Comparison of ENCODE assay signal across 9 mouse cellular contexts in genomic region chr11:117334101-117334500, GRCm38 (mm10).
DNase-seq lines count a peak whose midpoint lies in the region; ATAC-seq and TF ChIP-seq lines count a peak whose summit lies in the region.
"Had no signal": no experiment of that assay in that cellular context is flagged by ENCODE, and none has a peak within 500 bp of the region (broad histone marks: within the 10 kb centered on the region; RNA-seq: fewer than 3 reads in every experiment).

No protein-coding gene starts in this region.

- peak overlapping the region; percentile 85 for H3K4me3 ChIP-seq in E14TG2a.4 (replicated peaks; ENCODE audit: low read length)
- H3K4me3 ChIP-seq in megakaryocyte, embryonic 14.5 days (replicated peaks) = peak overlapping the region; percentile 96
- H3K4me3 ChIP-seq: erythroblast, embryonic 14.5 days had no signal

- ATAC-seq in common myeloid progenitor, adult 5-6 weeks (replicated peaks; ENCODE audit: low read depth, poor library complexity, severe bottlenecking) = peak; percentile 54
- ATAC-seq in inflammation-experienced regulatory T-cells, adult 6 months = peak; percentile 66
- ATAC-seq in erythroid progenitor cell, adult 5-6 weeks (replicated peaks; ENCODE audit: low FRiP score, poor library complexity, severe bottlenecking) = no peak

- no peaks in the 10 kb centered on the region for H3K9me3 ChIP-seq in E14TG2a.4 (ENCODE audit: low read length)
- H3K9me3 ChIP-seq in megakaryocyte, embryonic 14.5 days = no peaks in the 10 kb centered on the region

- H3K4me1 ChIP-seq in E14TG2a.4 (replicated peaks; ENCODE audit: low read depth, low read length) = peaks cover 94% of the 10 kb centered on the region
- peaks cover 98% of the 10 kb centered on the region for H3K4me1 ChIP-seq in megakaryocyte, embryonic 14.5 days

- no peaks in the 10 kb centered on the region for H3K27me3 ChIP-seq in E14TG2a.4 (ENCODE audit: insufficient read depth, low read length)
- H3K27me3 ChIP-seq in megakaryocyte, embryonic 14.5 days (replicated peaks) = no peaks in the 10 kb centered on the region

- peak; percentile 81 for DNase-seq in thymus, postnatal 14 days
- no peak for DNase-seq in adrenal gland, adult 8-10 months
- DNase-seq in cerebellum, adult 11-12 months = no peak

- TF ChIP-seq CTCF in E14TG2a.4 (conservative IDR thresholded peaks at IDR 0.05; ENCODE audit: low read length) = no peak

- H3K36me3 ChIP-seq in E14TG2a.4 (ENCODE audit: insufficient read depth, low read length) = peaks cover 35% of the 10 kb centered on the region
- peaks cover 55% of the 10 kb centered on the region for H3K36me3 ChIP-seq in megakaryocyte, embryonic 14.5 days (replicated peaks; ENCODE audit: low read length)
